Comparison of ENCODE assay signal across 11 mouse cellular contexts in the genomic region with DNA sequence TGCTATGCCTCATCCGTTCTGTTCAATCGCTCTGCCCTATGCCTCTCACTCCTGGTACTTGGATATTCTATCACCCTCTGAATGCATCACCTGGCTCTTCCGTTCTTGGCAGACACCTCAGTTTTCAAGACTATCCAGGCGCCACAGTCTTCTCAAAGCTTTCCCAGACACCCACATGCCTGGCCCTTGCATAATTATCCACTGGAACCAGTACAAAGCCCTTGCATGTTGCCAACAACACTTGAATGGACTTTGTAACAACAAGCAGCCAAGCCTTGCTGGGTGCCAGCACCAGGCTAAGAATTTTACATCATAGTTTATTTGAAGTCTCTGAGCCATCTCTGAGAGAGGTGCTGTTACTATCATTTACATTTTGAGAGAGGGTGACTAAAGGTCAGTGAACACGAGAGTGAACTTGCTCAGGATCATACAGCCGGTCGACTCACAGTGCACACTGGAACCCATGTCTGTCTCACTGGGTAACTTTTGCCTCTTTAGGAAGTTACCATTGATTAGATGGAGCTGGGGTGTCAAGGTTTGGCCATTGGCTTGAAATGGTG.
DNase-seq lines count a peak whose midpoint lies in the region; ATAC-seq and TF ChIP-seq lines count a peak whose summit lies in the region.
"Had no signal": no experiment of that assay in that cellular context is flagged by ENCODE, and none has a peak within 500 bp of the region (broad histone marks: within the 10 kb centered on the region; RNA-seq: fewer than 3 reads in every experiment).

No protein-coding gene starts in this region.

- H3K4me2 ChIP-seq in hindbrain, postnatal 0 days (ENCODE audit: low read depth, low read length), result no peak overlapping the region
- H3K4me2 ChIP-seq in hindbrain, embryonic 13.5 days, result no peak overlapping the region
- H3K4me2 ChIP-seq: midbrain, embryonic 12.5 days; stomach, embryonic 15.5 days had no signal

- no peaks in the 10 kb centered on the region for H3K36me3 ChIP-seq in hindbrain, postnatal 0 days (ENCODE audit: insufficient read depth, low read length)
- H3K36me3 ChIP-seq in hindbrain, embryonic 13.5 days, result no peaks in the 10 kb centered on the region
- H3K36me3 ChIP-seq: midbrain, embryonic 12.5 days; stomach, embryonic 15.5 days had no signal

- no peak for TF ChIP-seq CTCF in hindbrain, postnatal 0 days (IDR thresholded peaks at IDR 0.05; ENCODE audit: low read depth)

- peak; percentile 65 for DNase-seq in hindbrain, postnatal 0 days (ENCODE audit: low spot score)
- peak; percentile 71 for DNase-seq in fat pad, adult 2 months (ENCODE audit: extremely low read depth, low read depth, low spot score)
- DNase-seq in heart, postnatal 14 days, result peak; percentile 48 to 71
- peak; percentile 42 to 74 for DNase-seq in left cerebral cortex, postnatal 14 days (ENCODE audit: low spot score in 2 of 2)
- DNase-seq in urinary bladder, postnatal 14 days (ENCODE audit: low spot score), result no peak
- DNase-seq in embryo, embryonic 10.5 days (ENCODE audit: low spot score), result no peak

- H3K27me3 ChIP-seq in hindbrain, postnatal 0 days (ENCODE audit: insufficient read depth, low read length), result no peaks in the 10 kb centered on the region
- H3K27me3 ChIP-seq in hindbrain, embryonic 13.5 days, result no peaks in the 10 kb centered on the region
- H3K27me3 ChIP-seq: midbrain, embryonic 12.5 days; stomach, embryonic 15.5 days had no signal

- intact Hi-C loops in heart, postnatal 14 days (cut with DNase I), result no loop called here
- intact Hi-C loops in left cerebral cortex, postnatal 14 days (cut with DNase I), result no loop called here

- no peak overlapping the region for H3K27ac ChIP-seq in hindbrain, postnatal 0 days
- H3K27ac ChIP-seq in hindbrain, embryonic 13.5 days, result no peak overlapping the region
- H3K27ac ChIP-seq: midbrain, embryonic 12.5 days; stomach, embryonic 15.5 days had no signal

- no peak overlapping the region for H3K9ac ChIP-seq in hindbrain, postnatal 0 days (replicated peaks; ENCODE audit: low read length)
- H3K9ac ChIP-seq in hindbrain, embryonic 13.5 days, result no peak overlapping the region
- H3K9ac ChIP-seq: midbrain, embryonic 12.5 days; stomach, embryonic 15.5 days had no signal

- peak; percentile 49 for ATAC-seq in hindbrain, postnatal 0 days
- no peak for ATAC-seq in hindbrain, embryonic 13.5 days (ENCODE audit: low FRiP score)
- ATAC-seq in megakaryocyte-erythroid progenitor cell, adult 5-6 weeks (replicated peaks; ENCODE audit: low FRiP score, low TSS enrichment, poor library complexity, severe bottlenecking), result no peak
- ATAC-seq: intestine, postnatal 0 days had no signal

- H3K4me1 ChIP-seq in hindbrain, postnatal 0 days (ENCODE audit: insufficient read depth, low read length), result peaks cover 7% of the 10 kb centered on the region; the same call in 1 of the 2 replicates
- 0 out of 2 replicates have a peak, but pooled peaks cover 3% of the 10 kb centered on the region for H3K4me1 ChIP-seq in hindbrain, embryonic 13.5 days (replicated peaks)
- H3K4me1 ChIP-seq: midbrain, embryonic 12.5 days; stomach, embryonic 15.5 days had no signal

- no peaks in the 10 kb centered on the region for H3K9me3 ChIP-seq in hindbrain, postnatal 0 days (ENCODE audit: low read length)
- H3K9me3 ChIP-seq in hindbrain, embryonic 13.5 days, result no peaks in the 10 kb centered on the region
- H3K9me3 ChIP-seq: midbrain, embryonic 12.5 days; stomach, embryonic 15.5 days had no signal

- 56% methylated on average over 7 of the region's 7 CpGs for WGBS in hindbrain, postnatal 0 days
- 87% methylated on average over 7 of the region's 7 CpGs for WGBS in hindbrain, embryonic 13.5 days

- no peak overlapping the region for H3K4me3 ChIP-seq in hindbrain, postnatal 0 days (ENCODE audit: low read length)
- no peak overlapping the region for H3K4me3 ChIP-seq in hindbrain, embryonic 13.5 days
- H3K4me3 ChIP-seq: midbrain, embryonic 12.5 days; stomach, embryonic 15.5 days had no signal

Comparison
In these comparisons a context has a peak if more than half of its experiments do, and no peak if none do; other contexts are left out.
1. DNase-seq: peak in hindbrain, postnatal 0 days (single experiment), fat pad, adult 2 months (single experiment), heart, postnatal 14 days (2 of 2) and left cerebral cortex, postnatal 14 days (2 of 2); none in urinary bladder, postnatal 14 days (single experiment) and embryo, embryonic 10.5 days (single experiment).